Mouse (Mus musculus) ES-Bruce4 (cell line): ENCODE results near the gene Ece2.

Experiments
- CTCF ChIP-seq: IDR thresholded peaks from one replicate; pipeline ENCODE4 v1.8.1; 2011; ENCODE audit warnings: low read depth, low read length
- POLR2A ChIP-seq: IDR thresholded peaks from one replicate; pipeline ENCODE4 v1.8.1; 2011; ENCODE audit warnings: low read length; ENCODE audit not compliant: insufficient read depth

DNA sequence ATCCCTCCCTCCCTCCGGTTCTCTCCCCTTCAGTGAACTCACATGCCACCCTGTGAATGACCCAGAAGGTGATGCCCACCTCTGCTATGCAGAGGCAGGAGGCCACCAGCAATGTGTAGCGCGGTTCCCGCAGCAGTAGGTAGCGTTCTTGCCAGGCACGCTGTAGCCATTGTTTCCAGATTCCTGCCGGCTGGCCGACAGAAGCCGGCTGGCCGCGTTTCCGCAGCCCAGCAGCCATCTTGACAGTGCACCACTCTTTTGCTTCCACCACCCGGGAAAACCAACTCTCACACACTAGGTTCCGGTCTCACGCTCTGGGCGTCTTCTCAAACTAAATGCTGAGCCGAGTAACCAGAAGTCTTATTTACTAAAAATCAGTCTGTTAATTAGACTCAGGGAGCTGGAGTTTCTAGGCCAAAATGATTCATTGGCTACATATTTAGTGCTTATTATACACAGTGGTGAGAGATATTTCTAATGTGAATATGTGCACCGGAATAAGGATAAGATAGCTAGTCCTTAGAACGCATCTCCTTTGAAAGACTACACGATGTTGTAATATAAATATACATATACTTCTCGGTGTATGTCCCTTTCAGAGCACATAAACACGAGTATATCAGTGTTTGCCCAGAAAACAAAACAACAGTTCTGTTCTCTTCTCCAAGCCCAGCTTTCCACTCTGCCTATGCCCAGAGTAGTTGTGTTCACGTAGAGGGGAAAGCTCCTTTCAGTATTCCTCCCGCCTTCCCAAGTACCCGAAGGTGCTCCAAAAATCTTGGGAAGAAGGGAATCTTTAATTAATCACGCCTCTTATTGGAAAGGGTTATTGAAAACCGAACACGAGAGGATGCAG is 18.9 kb upstream of the Ece2 start:
- TF ChIP-seq POLR2A = peak; percentile 86
- TF ChIP-seq CTCF = no peak
